Mouse (Mus musculus) testis, adult 2 months (tissue): ENCODE measurements around the gene Gcnt2.

ENCODE experiments used
- CTCF ChIP-seq: fragments of 200-500 bp; IDR thresholded peaks from 2 replicates; pipeline ENCODE4 v1.5.1; 2012; ENCODE audit warnings: low read depth, mild to moderate bottlenecking, inconsistent platforms, low read length, moderate library complexity; ENCODE audit not compliant: control insufficient read depth, insufficient read depth, insufficient replicate concordance
- POLR2A ChIP-seq: fragments of 200-500 bp; IDR thresholded peaks from 2 replicates; pipeline ENCODE4 v1.6.1; 2012; ENCODE audit warnings: low read depth, mild to moderate bottlenecking, inconsistent platforms, low read length, moderate library complexity; ENCODE audit not compliant: control insufficient read depth

DNA sequence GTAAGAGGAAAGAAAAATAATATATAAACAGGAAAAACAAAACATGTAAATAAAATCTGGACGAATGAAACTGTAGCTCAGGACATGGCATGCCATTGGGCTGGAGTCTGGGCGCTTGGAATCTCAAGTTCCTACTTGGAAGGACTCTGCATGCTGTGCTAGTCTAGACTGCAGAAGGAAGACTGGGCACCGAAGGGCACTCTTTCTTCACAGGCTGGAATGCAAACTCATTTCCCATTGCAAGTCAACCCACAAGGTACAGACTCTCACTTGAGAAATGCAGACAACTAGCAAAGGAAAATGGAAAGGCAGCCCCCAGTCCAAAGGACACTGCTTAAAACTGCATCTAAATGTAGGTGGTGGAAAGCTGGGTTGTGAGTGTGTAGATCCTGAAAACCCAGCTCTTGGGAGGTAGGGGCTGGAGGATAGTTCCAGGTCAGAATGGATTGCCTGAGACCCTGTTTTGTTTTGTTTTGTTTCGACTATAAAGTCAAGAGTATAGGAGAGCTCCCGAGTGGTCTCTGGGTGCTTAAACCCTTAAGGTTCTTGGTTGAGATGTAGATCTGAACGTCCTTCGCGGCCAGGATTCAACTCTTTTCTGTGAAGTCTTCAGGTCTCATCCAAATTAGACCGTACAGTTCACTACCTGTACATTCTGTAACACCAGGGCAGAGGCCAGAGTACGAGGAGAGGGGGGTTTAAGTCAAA lies 26.5 kb downstream of the Gcnt2 start:
- TF ChIP-seq CTCF (no peak), POLR2A (no peak)
